In the genomic region with DNA sequence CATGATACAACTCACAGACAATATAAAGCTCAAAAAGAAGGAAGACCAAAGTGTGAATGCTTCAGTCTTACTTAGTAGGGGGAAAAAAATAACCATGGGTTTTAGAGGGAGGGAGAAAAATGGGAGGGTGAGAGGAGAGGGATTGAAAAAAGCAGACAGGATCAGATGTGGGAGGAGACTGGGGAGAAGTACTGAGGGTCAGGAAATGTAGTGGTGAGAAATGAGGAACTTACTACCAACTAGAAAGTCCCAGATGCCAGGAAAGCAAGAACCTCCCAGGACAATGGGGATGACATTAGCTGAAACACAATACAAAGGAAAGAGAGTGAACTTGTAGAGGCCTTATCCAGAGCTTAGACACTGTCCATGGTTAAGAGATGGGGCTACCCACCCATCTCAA, we compare ENCODE assay signal across 14 mouse cellular contexts.
"Had no signal": no experiment of that assay in that cellular context is flagged by ENCODE, and none has a peak within 500 bp of the region (broad histone marks: within the 10 kb centered on the region; RNA-seq: fewer than 3 reads in every experiment).

No protein-coding gene starts in this region.

- DNase-seq: lung, adult 18-20 months; lung, embryonic 14.5 days; lung, postnatal 10 days; lung, postnatal 4 days; midbrain, embryonic 14.5 days; retina, postnatal 1 day; right cerebral cortex, adult 18-20 months; right cerebral cortex, postnatal 25 days; right cerebral cortex, postnatal 4 days; spleen, adult 18-20 months; thymus, adult 18-20 months; thymus, postnatal 14 days; thymus, postnatal 36 days had no signal

- ATAC-seq: midbrain, embryonic 16.5 days had no signal
